Comparison of ENCODE assay signal across 14 mouse cellular contexts in genomic region chr12:25110682-25111078, GRCm38 (mm10). TPM values are rescaled to one million over a fixed set of nuclear protein-coding genes. Genes with fewer than 3 reads are reported as not detected.
DNase-seq lines count a peak whose midpoint lies in the region; ATAC-seq and TF ChIP-seq lines count a peak whose summit lies in the region.
"Had no signal": no experiment of that assay in that cellular context is flagged by ENCODE, and none has a peak within 500 bp of the region (broad histone marks: within the 10 kb centered on the region; RNA-seq: fewer than 3 reads in every experiment).

No protein-coding gene starts in this region.

- 0 out of 2 replicates have a peak, but pooled peaks cover 3% of the 10 kb centered on the region for H3K27me3 ChIP-seq in hindbrain, embryonic 10.5 days (ENCODE audit: insufficient read depth, poor library complexity, severe bottlenecking)
- H3K27me3 ChIP-seq in hindbrain, embryonic 13.5 days, result no peaks in the 10 kb centered on the region
- H3K27me3 ChIP-seq in myocyte (ENCODE audit: control insufficient read depth, insufficient read depth, insufficient read length), result no peaks in the 10 kb centered on the region
- H3K27me3 ChIP-seq: liver, embryonic 13.5 days; lung, embryonic 15.5 days had no signal

- WGBS in hindbrain, embryonic 10.5 days, result 86% methylated on average over 7 of the region's 7 CpGs
- 85% methylated on average over 7 of the region's 7 CpGs for WGBS in hindbrain, embryonic 13.5 days

- H3K36me3 ChIP-seq in hindbrain, embryonic 10.5 days, result no peaks in the 10 kb centered on the region
- no peaks in the 10 kb centered on the region for H3K36me3 ChIP-seq in hindbrain, embryonic 13.5 days
- H3K36me3 ChIP-seq in myocyte (ENCODE audit: control insufficient read depth, insufficient read depth), result no peaks in the 10 kb centered on the region
- H3K36me3 ChIP-seq: forebrain, embryonic 12.5 days; liver, embryonic 13.5 days; lung, embryonic 15.5 days had no signal

- no peak overlapping the region for H3ac ChIP-seq in myocyte (ENCODE audit: control insufficient read depth, insufficient read length)

- no peak for ATAC-seq in hindbrain, embryonic 13.5 days (ENCODE audit: low FRiP score)
- ATAC-seq in CD4-positive, CD25-positive, alpha-beta regulatory T cell, adult 4 months, result no peak

- peaks cover 6% of the 10 kb centered on the region for H3K4me1 ChIP-seq in hindbrain, embryonic 10.5 days (replicated peaks)
- H3K4me1 ChIP-seq in hindbrain, embryonic 13.5 days (replicated peaks), result peaks cover 6% of the 10 kb centered on the region; the same call in 1 of the 2 replicates
- H3K4me1 ChIP-seq: forebrain, embryonic 12.5 days had no signal

- H3K27ac ChIP-seq in hindbrain, embryonic 10.5 days, result peak overlapping the region; percentile 42; the same call in 1 of the 2 replicates
- H3K27ac ChIP-seq in hindbrain, embryonic 13.5 days, result no peak overlapping the region
- H3K27ac ChIP-seq: forebrain, embryonic 12.5 days; liver, embryonic 13.5 days; lung, embryonic 15.5 days had no signal

- no peak for TF ChIP-seq POLR2A in myocyte (IDR thresholded peaks at IDR 0.05; ENCODE audit: insufficient read length, low read depth)

- DNase-seq in adrenal gland, postnatal 36 days, result peak; percentile 24 to 45
- no peak for DNase-seq in adrenal gland, postnatal 25 days
- no peak for DNase-seq in hindbrain, embryonic 10.5 days (ENCODE audit: low spot score)
- DNase-seq in adipocyte (ENCODE audit: low spot score), result peak; percentile 48
- DNase-seq: left cerebral cortex, postnatal 4 days; liver, embryonic 13.5 days; lung, postnatal 4 days; right cerebral cortex, postnatal 4 days; thymus, postnatal 25 days had no signal

- H3K9ac ChIP-seq in hindbrain, embryonic 13.5 days, result no peak overlapping the region
- H3K9ac ChIP-seq: forebrain, embryonic 12.5 days; liver, embryonic 13.5 days; lung, embryonic 15.5 days had no signal

- H3K9me3 ChIP-seq in hindbrain, embryonic 10.5 days, result peaks cover 3% of the 10 kb centered on the region; the same call in 1 of the 2 replicates
- no peaks in the 10 kb centered on the region for H3K9me3 ChIP-seq in hindbrain, embryonic 13.5 days
- H3K9me3 ChIP-seq: forebrain, embryonic 12.5 days; liver, embryonic 13.5 days; lung, embryonic 15.5 days had no signal

- H3K4me3 ChIP-seq in hindbrain, embryonic 10.5 days, result no peak overlapping the region
- H3K4me3 ChIP-seq in hindbrain, embryonic 13.5 days, result no peak overlapping the region
- H3K4me3 ChIP-seq in myocyte, result no peak overlapping the region
- H3K4me3 ChIP-seq: forebrain, embryonic 12.5 days; liver, embryonic 13.5 days; lung, embryonic 15.5 days had no signal

- no peak overlapping the region for H3K4me2 ChIP-seq in hindbrain, embryonic 13.5 days
- H3K4me2 ChIP-seq in myocyte (ENCODE audit: low read depth), result peak overlapping the region; percentile 62
- H3K4me2 ChIP-seq: forebrain, embryonic 12.5 days; liver, embryonic 13.5 days; lung, embryonic 15.5 days had no signal

- no peaks in the 10 kb centered on the region for H3K79me2 ChIP-seq in myocyte (ENCODE audit: control insufficient read depth, insufficient read depth)

TF ChIP-seq in myocyte, 11 proteins besides CTCF, POLR2A, EP300 and RAD21:
- TF ChIP-seq MYOD1 (IDR thresholded peaks at IDR 0.05; ENCODE audit: control insufficient read depth in 1 of 3, insufficient read length in 2 of 3, low read depth in 2 of 3) (no peak), MAX (IDR thresholded peaks at IDR 0.05; ENCODE audit: low read depth) (no peak), E2F4 (IDR thresholded peaks at IDR 0.05; ENCODE audit: insufficient read depth) (no peak), TCF12 (IDR thresholded peaks at IDR 0.05; ENCODE audit: insufficient read depth, poor library complexity, severe bottlenecking) (no peak), TCF3 (IDR thresholded peaks at IDR 0.05; ENCODE audit: insufficient read length, low read depth) (no peak), MYOG (IDR thresholded peaks at IDR 0.05; ENCODE audit: control insufficient read depth in 1 of 3, insufficient read depth in 1 of 3, insufficient read length in 2 of 3, low read depth in 2 of 3) (no peak), REST (IDR thresholded peaks at IDR 0.05; ENCODE audit: insufficient read depth, insufficient read length) (no peak), SRF (IDR thresholded peaks at IDR 0.05; ENCODE audit: control insufficient read depth, insufficient read length, low read depth) (no peak), POLR2AphosphoS2 (IDR thresholded peaks at IDR 0.05; ENCODE audit: insufficient read length, low read depth) (no peak), CEBPB (IDR thresholded peaks at IDR 0.05; ENCODE audit: insufficient read depth, poor library complexity, severe bottlenecking) (no peak), USF1 (IDR thresholded peaks at IDR 0.05; ENCODE audit: low read depth) (no peak)

RNA-seq across cellular contexts. Expression of gene Id2, which starts 13.7 kb away (rescaled TPM):
- 100 to 1,000 TPM; 247 to 491 TPM for total RNA-seq in adrenal gland, postnatal 36 days (2021)
- 520 and 569 TPM in 2 replicates for total RNA-seq in adrenal gland, postnatal 25 days (2021)
- polyA plus RNA-seq in hindbrain, embryonic 10.5 days (2016; fragmentation: Nextera tagmentation; extraction: Ambion mirVana), result 360 and 369 TPM in 2 replicates
- 276 and 296 TPM in 2 replicates for polyA plus RNA-seq in hindbrain, embryonic 13.5 days (2015; fragmentation: Nextera tagmentation; extraction: Ambion mirVana)
- 5.0 TPM for polyA plus RNA-seq in myocyte (2012; fragmentation: generic; extraction: Trizol)
- 100 to 1,000 TPM; 249 to 258 TPM for polyA plus RNA-seq in CD4-positive, CD25-positive, alpha-beta regulatory T cell, adult 4 months (2017; shearing (Covaris generic))

Comparison
In these comparisons a context has a peak if more than half of its experiments do, and no peak if none do; other contexts are left out.
1. DNase-seq: peak in adrenal gland, postnatal 36 days (2 of 2) and adipocyte (single experiment); none in adrenal gland, postnatal 25 days (single experiment) and hindbrain, embryonic 10.5 days (single experiment).
2. RNA of gene Id2, which starts 13.7 kb away (polyA plus RNA-seq): 360 to 369 TPM in hindbrain, embryonic 10.5 days, 276 to 296 TPM in hindbrain, embryonic 13.5 days and 249 to 258 TPM in CD4-positive, CD25-positive, alpha-beta regulatory T cell, adult 4 months; 5.0 TPM in myocyte (single experiment); every median in the first group is over 10 times any median in the second.